Mouse (Mus musculus) NIH3T3 (cell line): Measurements from ENCODE around the gene Tmprss11d.
"Not testable (repeated sequence)": the region's sequence is repeated elsewhere in the genome, so short reads cannot be mapped to it uniquely, and the experiment has no call there.

Source experiments
- DNase-seq: peaks from one replicate; pipeline ENCODE4 v3.0.0-alpha.2; 2012; ENCODE audit warnings: low read depth

The Tmprss11d gene

GRCm38 (mm10) chr5:86373320-86373719, at the start of gene Tmprss11d:
Tmprss11d (minus strand) TSS chr5:86373420.
- DNase-seq, result no peak

DNA sequence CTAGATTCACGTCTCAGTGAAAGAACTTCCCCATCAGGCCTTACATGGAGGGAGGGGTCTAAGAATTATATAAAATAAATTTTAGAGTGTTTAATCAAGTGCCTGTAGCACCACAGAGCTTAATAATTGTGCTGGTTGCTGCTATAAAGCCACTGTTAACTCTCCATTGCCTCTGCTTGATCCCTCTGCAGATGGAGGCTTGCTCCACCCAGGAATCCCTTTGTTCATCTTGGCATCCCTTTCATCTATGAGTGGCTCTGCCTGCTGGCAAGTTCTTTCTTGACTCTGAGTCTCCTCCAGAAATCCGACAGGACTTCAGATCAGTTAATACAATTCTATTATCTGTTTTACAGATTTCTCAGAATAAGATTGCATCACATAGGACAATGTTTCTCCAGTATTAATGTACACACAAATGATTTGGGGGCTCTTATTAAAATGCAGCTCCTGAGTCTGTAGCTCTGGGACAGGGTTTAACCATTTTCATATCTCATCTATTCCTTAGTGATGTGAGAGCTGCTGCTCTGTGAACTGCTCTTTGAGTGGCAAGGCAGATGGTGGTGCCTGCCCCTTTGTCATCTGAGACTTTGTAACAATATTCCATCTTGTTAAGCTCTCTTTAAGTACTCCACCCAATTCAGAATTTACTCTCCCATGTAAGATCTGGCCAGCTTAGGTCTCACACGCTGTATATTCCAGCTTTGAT, 48.3 kb upstream of the Tmprss11d start:
- DNase-seq, result no peak

- DNase-seq, result peak; percentile 12
Measured at GRCm38 (mm10) chr5:86419494-86419893, 46.3 kb upstream of the Tmprss11d start.

DNA sequence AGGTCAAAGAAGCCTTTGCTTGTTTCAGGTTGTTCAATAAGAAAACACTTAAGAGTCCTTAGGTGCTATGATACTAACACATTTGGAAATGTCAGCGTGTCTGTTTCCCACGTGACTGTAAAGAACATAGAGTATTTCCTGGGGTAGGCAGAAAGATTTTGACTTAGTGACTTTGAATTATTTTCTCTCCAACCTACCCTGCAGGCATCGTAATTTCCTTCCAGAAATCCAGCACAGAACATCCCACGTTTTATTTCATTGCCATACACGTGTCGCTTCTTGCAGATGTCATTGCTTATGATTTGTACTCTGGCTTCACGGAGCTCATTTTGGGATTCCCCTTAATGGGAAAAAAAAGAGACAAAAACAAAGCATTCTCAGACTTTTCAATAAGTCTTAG, 41.1 kb upstream of the Tmprss11d start:
- no peak for DNase-seq

DNA sequence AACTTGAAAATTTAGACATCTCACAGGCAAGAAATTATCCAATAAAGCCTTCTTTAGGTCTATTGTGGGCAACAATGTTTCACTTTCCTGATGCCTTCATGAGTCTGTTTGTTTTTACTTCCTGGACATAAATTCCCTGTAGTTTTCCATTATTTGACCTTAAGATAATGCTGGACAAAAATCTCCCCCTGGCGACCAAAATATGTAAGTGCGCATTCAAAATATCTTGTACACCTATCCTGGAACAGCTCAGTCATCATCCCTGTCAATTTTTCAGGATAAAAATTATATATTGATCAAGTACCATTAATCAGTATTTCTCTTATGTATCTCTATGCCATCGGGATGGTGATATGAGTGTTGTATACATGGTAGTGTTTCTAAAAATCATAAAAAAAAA, 37.6 kb upstream of the Tmprss11d start:
- DNase-seq, result peak; percentile 67

- no peak for DNase-seq
Measured at GRCm38 (mm10) chr5:86407941-86408340, 34.7 kb upstream of the Tmprss11d start.

- no peak for DNase-seq
Measured at GRCm38 (mm10) chr5:86407191-86407590, 34.0 kb upstream of the Tmprss11d start.

DNA sequence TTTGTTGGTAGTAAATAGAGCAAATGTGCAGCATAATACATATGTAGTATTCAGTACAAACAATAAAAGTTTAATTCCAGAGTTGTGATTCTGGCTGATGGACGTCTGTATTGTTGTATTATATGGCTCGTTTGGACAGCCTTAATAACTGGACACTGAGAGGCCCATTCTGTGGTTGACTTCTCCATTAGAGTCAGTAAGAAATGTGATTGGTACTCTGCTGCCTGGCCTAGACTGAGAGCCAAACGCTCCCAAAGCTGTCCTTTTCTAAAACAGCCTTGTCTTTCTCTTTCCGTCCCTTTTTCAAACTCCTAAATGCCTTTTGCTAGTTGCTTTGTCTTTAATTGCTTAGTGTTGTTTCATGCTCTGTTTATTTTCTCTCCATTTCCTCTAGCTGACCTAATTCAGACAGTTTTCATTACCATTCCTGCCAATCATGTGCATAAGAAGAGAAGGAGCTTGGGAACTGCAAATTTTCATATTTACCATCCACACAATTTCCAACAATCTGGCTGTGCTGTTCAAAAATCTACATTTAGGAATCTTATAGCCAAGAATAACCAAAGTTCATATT, 13.7 kb downstream of the Tmprss11d start:
- no peak for DNase-seq

DNA sequence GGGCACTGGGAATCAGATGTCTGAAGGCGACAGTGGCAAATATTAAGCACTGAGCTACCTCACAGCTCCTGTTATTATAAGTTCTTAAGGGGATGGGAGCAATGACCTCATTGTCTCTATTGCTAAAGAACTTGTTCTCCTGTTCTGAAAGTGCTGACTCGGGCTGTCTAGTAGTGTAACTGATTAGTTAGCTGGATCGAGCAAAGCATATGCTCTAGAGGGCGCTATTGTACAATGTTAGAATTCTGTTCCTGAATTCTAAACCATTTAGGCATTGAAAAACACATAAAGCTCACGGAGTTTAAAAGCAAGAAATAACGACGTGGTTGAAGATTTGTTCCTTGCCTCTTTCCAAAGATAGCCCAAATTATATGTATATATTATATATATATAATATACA, 20.3 kb downstream of the Tmprss11d start:
- peak; percentile 60 for DNase-seq

GRCm38 (mm10) chr5:86318018-86318956, 54.9 kb downstream of the Tmprss11d start:
- DNase-seq, result not testable (repeated sequence)

DNA sequence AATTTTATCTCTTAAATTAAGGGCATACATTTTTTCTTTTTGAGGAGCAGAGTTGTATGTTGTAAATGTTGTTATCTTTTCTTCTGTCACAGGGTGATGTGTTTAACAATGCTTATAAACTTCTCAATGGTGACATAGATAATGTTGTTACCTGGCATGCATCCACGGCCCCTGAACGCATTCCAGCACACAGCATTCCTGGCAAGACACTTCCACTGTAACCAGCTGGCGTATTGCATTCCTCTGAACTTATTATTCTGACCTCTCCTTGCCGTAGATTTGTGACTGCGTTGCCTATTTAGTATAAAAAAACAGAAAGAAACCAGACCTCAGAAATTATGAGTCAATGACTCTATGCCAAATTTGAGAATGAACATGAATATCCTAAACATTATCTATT, 67.1 kb downstream of the Tmprss11d start:
- DNase-seq, result peak; percentile 5

GRCm38 (mm10) chr5:86303877-86304276, 69.3 kb downstream of the Tmprss11d start:
- DNase-seq, result no peak

DNA sequence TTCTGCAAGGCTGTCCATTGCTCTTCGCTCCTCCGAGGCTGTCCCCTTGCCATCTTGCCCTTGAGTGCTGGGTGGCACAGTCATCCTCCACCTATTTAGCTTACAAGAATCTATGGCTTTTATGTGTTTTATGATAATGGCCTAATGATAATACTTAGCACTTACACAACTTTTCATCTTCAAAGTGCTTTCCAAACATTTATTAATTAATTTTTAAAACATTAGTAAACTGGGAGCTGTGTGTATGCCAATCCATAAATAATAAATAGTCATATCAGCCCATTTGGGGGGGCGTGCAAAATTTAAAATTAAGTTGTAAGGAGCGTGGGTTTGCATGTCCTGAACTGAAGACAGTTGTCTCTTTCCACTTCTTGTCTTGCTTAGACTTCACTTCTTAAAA, 84.0 kb downstream of the Tmprss11d start, which contains the start of gene Tmprss11c:
Tmprss11c (minus strand) TSS at position 101 of the 400 bp plus-strand sequence.
- DNase-seq, result no peak
